Mouse (Mus musculus): ENCODE measurements around the gene Stk11ip.

Gene Stk11ip

DNA sequence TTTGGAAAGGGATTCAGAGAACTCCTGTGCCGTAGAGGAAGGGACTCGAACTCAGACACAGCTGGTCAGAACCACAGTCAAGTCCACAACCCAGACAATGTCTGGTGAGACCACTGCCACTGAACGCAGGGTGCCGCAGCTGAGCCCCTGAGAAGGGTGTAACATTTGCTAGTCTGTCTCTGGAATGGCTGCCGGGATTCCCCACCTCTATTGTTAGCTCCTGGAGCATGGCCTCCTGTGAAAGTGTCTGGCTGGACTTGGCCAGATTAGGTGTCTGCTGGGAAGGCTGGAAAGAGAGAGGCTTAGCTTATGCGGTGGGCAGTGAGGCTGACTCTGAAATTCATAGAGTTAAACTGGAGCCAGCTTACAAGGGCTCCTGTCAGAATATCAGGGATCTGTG lies 49.1 kb downstream of the Stk11ip start:
- DNase-seq (ENCODE audit: low spot score in 2 of 2) = no peak

DNA sequence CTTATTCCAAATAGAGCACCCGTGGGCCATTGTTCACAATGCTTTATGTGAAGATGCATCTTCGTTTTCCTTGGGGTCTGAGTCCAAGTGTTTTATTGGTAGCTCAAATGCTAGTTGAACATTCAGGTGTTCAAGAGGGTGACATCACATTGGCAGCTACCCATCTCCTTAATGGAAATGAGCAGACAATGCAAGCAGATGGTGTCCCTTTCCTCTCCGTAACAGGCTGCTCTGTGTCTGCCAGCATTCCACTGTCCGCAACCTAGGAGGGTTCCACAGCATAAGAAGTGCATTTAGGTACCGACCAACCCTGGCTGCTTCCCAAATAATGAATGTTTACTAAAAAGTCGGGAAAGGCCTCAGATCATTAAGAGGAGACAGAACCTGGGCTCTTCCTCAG lies 51.4 kb downstream of the Stk11ip start:
- no peak for DNase-seq (ENCODE audit: low spot score in 2 of 2)

DNA sequence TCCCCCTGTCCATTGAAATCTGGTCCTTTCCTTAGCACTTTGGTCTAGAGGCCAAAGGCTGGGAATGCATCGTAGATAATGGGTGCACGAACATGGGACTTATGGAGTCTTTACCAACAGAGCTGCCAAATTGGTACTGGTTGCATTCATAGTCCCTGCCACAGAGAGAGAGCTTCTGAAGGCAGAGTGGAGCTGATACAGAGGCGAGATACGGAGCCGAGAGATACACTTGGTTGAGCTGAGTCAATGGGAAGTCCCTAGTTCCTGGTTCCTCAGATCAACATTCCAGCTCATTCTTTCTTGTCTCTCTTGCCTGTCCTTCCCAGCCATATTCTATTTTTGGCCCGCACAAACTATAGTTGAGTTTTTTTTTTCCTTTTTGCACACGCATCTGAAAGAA lies 52.4 kb downstream of the Stk11ip start:
- DNase-seq (ENCODE audit: low spot score in 2 of 2) = no peak

DNA sequence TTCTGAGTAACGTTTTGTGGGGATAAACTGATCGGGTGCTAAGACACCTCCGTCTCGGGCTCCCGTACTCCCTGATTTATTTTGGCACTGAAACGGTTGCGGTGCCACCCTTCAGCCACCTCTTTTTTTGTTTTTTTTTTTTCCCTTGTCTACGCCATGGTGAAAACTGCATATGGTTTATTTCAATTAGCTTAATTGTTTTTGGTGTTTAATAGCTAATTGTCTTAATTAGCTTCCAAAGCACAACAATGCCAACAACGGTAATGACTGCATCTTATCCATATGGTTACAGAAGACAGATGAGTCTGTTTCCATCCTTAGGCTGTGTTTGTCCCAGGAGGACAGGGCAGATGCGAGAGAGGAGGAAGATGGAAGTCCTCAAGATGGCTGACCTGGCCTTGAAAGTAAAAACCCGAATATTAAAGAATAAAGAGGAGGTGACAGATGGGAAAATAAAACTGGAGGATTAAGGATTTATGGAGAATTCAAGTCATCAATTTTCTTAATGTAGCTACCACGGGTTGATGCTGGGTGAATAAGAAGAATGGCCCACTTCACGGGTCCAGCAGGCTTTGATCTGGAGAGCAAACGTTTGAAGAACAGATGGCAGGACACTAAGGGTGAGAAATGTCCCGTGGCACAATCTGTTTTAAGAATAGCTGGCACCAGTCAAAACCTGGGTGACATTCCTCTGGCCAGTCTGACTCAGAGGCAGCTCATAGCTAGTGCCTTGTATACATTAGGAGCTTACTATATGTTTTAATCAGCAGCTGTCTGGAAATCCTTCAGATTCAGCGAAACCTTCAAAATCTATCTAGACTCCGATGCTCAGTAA lies 53.4 kb downstream of the Stk11ip start:
- no peak for DNase-seq (ENCODE audit: low spot score in 2 of 2)

DNA sequence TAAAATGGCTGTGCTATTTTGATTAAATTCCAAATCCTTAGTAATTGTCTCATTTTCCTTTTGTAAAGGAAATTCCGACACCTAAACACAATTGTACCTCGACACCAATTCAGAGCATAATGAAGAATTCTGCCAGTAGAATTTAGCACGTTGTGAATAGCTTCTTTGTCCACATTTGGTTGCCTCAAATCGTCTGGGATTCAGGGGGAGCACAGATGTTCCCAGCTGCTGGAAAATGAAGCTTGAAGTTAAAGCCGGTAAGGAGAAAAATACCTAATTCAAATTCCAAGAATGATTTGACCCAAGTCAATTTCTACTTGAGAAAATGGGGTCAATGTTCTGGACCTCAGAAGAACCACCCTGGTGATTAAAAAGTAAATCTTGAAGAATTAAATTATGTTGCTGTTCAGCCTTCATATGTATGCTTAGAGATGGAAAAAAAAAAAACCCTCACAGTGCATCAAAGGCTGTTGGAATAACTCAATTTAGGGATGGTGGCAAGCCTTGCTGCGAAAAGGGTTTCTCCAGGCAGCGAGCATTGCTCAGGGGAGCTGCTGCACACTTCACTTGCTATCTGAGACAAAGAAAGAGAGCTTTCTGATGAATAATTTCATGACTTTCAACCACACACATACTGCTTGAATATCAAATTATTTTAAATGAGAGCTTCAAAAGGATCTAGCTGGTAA lies 60.8 kb downstream of the Stk11ip start:
- no peak for DNase-seq (ENCODE audit: low spot score in 2 of 2)

DNA sequence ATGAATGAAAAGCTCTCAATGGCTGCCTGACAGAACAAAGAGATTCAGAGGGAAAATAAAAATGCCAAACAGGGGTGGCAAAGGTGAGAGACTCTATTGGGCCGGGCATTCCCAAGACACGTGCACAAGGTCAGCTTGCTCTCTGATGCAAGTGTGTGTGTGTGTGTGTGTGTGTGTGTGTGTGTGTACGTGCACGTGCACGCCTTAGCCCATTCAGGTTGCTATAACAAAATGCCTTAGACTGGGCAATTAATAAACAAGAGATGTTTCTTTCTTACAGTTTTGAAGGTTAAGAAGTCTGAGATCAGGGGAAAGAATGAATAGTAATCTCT lies 61.3 kb downstream of the Stk11ip start:
- no peak for DNase-seq (ENCODE audit: low spot score in 2 of 2)

DNA sequence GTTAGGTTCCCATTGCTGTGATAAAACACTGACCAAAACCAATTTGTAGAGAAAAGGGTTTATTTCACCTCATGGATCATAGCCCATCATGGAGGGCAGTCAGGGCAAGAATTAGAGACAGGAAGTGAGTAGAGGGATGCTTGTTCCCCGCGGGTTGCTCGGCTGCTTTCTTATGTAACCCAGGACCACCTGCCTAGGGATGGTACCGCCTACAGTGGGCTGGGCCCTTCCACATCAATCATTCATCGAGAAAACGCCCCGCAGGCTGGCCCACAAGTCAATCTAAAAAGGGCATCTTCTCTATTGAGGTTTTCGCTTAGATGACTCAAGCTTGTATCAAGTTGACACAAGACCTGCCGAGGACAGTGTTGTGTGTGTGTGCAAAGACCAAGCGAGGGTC lies 61.7 kb downstream of the Stk11ip start:
- no peak for DNase-seq (ENCODE audit: low spot score in 2 of 2)

DNA sequence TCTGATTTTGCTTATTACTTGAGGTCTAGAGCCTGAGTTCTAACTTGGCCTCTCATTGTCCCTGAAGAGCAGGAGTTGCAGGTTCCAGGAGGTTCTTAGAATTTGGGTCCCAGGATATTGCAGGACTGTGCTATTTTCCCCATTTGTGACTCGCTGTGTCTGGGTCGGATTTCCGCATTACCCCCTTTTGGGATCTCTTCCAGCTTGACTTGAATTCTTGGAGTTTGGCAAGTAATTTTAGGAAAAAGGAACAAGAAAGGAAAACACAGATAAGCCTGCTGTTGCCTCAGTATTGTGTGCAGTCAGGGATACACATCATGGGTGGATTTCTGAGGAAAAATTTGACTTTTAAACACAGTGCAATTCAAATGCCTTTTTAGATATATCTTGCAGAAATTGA lies 65.5 kb downstream of the Stk11ip start:
- no peak for DNase-seq (ENCODE audit: low spot score in 2 of 2)

Data from cerebellum, postnatal 4 days (tissue).